In the genomic region with DNA sequence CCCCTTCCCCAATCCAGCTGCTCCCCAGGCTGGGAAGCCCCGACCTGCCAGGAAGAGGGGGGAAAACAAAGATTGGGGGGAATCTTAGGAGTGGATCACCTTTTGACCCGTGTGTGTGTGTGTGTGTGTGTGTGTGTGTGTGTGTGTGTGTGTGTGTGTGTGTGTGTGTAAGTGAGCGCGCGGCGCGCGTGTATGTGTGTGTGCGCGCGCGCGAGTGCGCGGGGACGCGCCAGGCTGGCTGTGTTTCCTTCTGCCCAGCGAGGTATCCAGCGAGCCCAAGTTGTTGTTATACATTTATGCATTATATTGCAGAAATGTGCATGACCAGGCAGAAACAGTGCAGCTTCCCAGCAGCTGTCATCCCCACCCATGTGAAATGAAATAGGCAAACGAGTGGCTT, we compare ENCODE assay signal across 8 mouse cellular contexts. TPM values are rescaled to one million over a fixed set of nuclear protein-coding genes. Genes with fewer than 3 reads are reported as not detected.
DNase-seq lines count a peak whose midpoint lies in the region; ATAC-seq lines count a peak whose summit lies in the region.

No protein-coding gene starts in this region.

- WGBS in hindbrain, embryonic 15.5 days = 0% methylated on average over 13 of the region's 20 CpGs

- H3K4me3 ChIP-seq in hindbrain, embryonic 15.5 days = peak overlapping the region; percentile 74

- no peaks in the 10 kb centered on the region for H3K9me3 ChIP-seq in hindbrain, embryonic 15.5 days

- ATAC-seq in hindbrain, embryonic 15.5 days (ENCODE audit: low FRiP score, low read depth) = no peak

- H3K9ac ChIP-seq in hindbrain, embryonic 15.5 days = peak overlapping the region; percentile 75

- H3K36me3 ChIP-seq in hindbrain, embryonic 15.5 days = no peaks in the 10 kb centered on the region

- peak overlapping the region; percentile 99 for H3K27ac ChIP-seq in hindbrain, embryonic 15.5 days (replicated peaks)

- peaks cover 13% of the 10 kb centered on the region for H3K4me1 ChIP-seq in hindbrain, embryonic 15.5 days (replicated peaks)

- DNase-seq in heart, adult 8-10 months (ENCODE audit: low spot score) = peak; percentile 16
- no peak for DNase-seq in heart, postnatal 25 days (ENCODE audit: low spot score)
- peak; percentile 29 for DNase-seq in urinary bladder, postnatal 25 days (ENCODE audit: low spot score)
- no peak for DNase-seq in urinary bladder, postnatal 36 days (ENCODE audit: low spot score in 2 of 2)
- peak; percentile 36 for DNase-seq in lung, postnatal 25 days (ENCODE audit: low spot score)
- peak; percentile 19 for DNase-seq in testis, postnatal 14 days (ENCODE audit: low spot score)
- DNase-seq in adrenal gland, postnatal 36 days = no peak

- peak overlapping the region; percentile 87 for H3K4me2 ChIP-seq in hindbrain, embryonic 15.5 days

- intact Hi-C loops in heart, postnatal 25 days (cut with DNase I) = loop anchor here (1.0 to 2.0 kb wide), 2 partner anchors 91 to 402 kb away; no protein-coding TSS in a partner anchor

- no peaks in the 10 kb centered on the region for H3K27me3 ChIP-seq in hindbrain, embryonic 15.5 days

RNA-seq across cellular contexts. Expression of a gene that starts 0.3 kb away (rescaled TPM):
- 1 to 10 TPM; 1.9 to 3.3 (median 2.7) TPM for total RNA-seq in heart, adult 8-10 months (2022)
- 1 to 10 TPM; 2.5 to 4.4 TPM for total RNA-seq in heart, postnatal 25 days (2021)
- 7.7 and 7.8 TPM in 2 replicates for polyA plus RNA-seq in hindbrain, embryonic 15.5 days (2015; fragmentation: Nextera tagmentation; extraction: Ambion mirVana)
- total RNA-seq in adrenal gland, postnatal 36 days (2021) = 1 to 10 TPM; 7.6 to 9.9 TPM

Comparison
In these comparisons a context has a peak if more than half of its experiments do, and no peak if none do; other contexts are left out.
1. DNase-seq: peak in heart, adult 8-10 months (single experiment), urinary bladder, postnatal 25 days (single experiment), lung, postnatal 25 days (single experiment) and testis, postnatal 14 days (single experiment); none in heart, postnatal 25 days (single experiment), urinary bladder, postnatal 36 days (0 of 2) and adrenal gland, postnatal 36 days (0 of 2).